Mouse (Mus musculus) kidney, adult 2 months (tissue): ENCODE data around the gene 2010300C02Rik.

Experiments
- CTCF ChIP-seq: fragments of 200-500 bp; conservative IDR thresholded peaks from 2 replicates; pipeline ENCODE4 v1.5.1; 2011; ENCODE audit warnings: low read depth, mild to moderate bottlenecking, control low read depth, low read length, moderate library complexity, mixed read lengths; ENCODE audit not compliant: insufficient read depth, insufficient read length
- POLR2A ChIP-seq: fragments of 200-500 bp; IDR thresholded peaks from one replicate; pipeline ENCODE4 v1.6.1; 2011; ENCODE audit warnings: low read depth, low read length, control low read depth

DNA sequence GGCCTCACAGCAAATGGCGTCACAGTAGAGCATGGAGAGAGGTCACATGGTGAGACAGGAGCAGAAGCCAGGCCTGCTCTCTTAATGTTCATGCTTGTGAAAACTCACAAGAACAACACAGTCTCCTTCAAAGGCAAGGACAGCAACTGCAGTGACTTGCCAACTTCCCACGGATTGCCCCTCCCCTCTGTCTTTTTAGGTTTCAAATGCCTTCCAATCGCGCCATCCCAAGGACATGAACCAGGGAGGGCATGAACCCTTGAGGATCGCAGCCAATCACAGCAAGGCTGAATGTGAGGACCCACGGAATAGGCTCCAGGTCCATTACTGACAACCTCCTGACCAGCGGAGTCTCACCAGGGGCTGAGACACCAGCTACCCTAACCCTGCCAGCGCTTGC is 31.5 kb downstream of the 2010300C02Rik start:
- no peak for TF ChIP-seq CTCF
- TF ChIP-seq POLR2A, result no peak
